Mouse (Mus musculus) heart, embryonic 16.5 days (tissue): ENCODE measurements around the gene Slc26a10. TPM values are rescaled to one million over a fixed set of nuclear protein-coding genes. Genes with fewer than 3 reads are reported as not detected.
"Not testable (repeated sequence)": the region's sequence is repeated elsewhere in the genome, so short reads cannot be mapped to it uniquely, and the experiment has no call there.

Source experiments
- ATAC-seq: fragments of 200-750 bp; cut with Nextera tagmentation; replicated peaks from 2 replicates; pipeline ENCODE4 v1.8.0; 2017; ENCODE audit warnings: moderate number of reproducible peaks; ENCODE audit not compliant: insufficient read depth, low FRiP score; ENCODE audit errors: extremely low read depth
- H3K27ac ChIP-seq: fragments of 300-500 bp; sonication (generic); 2 replicates; pipeline ENCODE4 v1.5.1; 2014; ENCODE audit warnings: mild to moderate bottlenecking, low read length, control low read depth, moderate library complexity
- H3K27me3 ChIP-seq: fragments of 300-500 bp; sonication (generic); 2 replicates; pipeline ENCODE4 v1.6.1; 2014; ENCODE audit warnings: low read length, mixed read lengths; ENCODE audit not compliant: control insufficient read depth, insufficient read depth
- H3K36me3 ChIP-seq: fragments of 300-500 bp; sonication (generic); 2 replicates; pipeline ENCODE4 v1.6.1; 2014; ENCODE audit not compliant: control insufficient read depth, insufficient read depth
- H3K4me1 ChIP-seq: fragments of 300-500 bp; sonication (generic); 2 replicates; pipeline ENCODE4 v1.6.1; 2014; ENCODE audit warnings: low read length, mixed read lengths; ENCODE audit not compliant: control insufficient read depth, insufficient read depth
- H3K4me2 ChIP-seq: fragments of 300-500 bp; sonication (generic); 2 replicates; pipeline ENCODE4 v1.6.1; 2014; ENCODE audit warnings: low read depth, mild to moderate bottlenecking, control low read depth, low read length
- H3K4me3 ChIP-seq: fragments of 300-500 bp; sonication (generic); 2 replicates; pipeline ENCODE4 v1.5.1; 2014; ENCODE audit warnings: mild to moderate bottlenecking, control low read depth, low read length
- H3K9ac ChIP-seq: fragments of 300-500 bp; sonication (generic); 2 replicates; pipeline ENCODE4 v1.6.1; 2014; ENCODE audit warnings: low read length, control low read depth
- H3K9me3 ChIP-seq: fragments of 300-500 bp; sonication (generic); replicated peaks from 2 replicates; pipeline ENCODE4 v1.6.1; 2016; ENCODE audit warnings: low read length; ENCODE audit not compliant: control insufficient read depth
- WGBS: fragments of 180-500 bp; shearing (Covaris S2); extraction: QIAGEN DNeasy Blood & Tissue Kit; methylation state at CpG from one replicate; pipeline ENCODE4 v1.1.7; 2014; 5-methylcytosine and 5-hydroxymethylcytosine counted together
- polyA plus RNA-seq: library from polyadenylated mRNA; unstranded; fragments of >200 nt; fragmentation: Nextera tagmentation; extraction: Ambion mirVana; gene quantifications from 2 replicates; pipeline ENCODE4 v1.2.1, GENCODE M21; 2015

Gene Slc26a10
- polyA plus RNA-seq, 1 experiment from 2014 or later = 16.2 TPM

DNA sequence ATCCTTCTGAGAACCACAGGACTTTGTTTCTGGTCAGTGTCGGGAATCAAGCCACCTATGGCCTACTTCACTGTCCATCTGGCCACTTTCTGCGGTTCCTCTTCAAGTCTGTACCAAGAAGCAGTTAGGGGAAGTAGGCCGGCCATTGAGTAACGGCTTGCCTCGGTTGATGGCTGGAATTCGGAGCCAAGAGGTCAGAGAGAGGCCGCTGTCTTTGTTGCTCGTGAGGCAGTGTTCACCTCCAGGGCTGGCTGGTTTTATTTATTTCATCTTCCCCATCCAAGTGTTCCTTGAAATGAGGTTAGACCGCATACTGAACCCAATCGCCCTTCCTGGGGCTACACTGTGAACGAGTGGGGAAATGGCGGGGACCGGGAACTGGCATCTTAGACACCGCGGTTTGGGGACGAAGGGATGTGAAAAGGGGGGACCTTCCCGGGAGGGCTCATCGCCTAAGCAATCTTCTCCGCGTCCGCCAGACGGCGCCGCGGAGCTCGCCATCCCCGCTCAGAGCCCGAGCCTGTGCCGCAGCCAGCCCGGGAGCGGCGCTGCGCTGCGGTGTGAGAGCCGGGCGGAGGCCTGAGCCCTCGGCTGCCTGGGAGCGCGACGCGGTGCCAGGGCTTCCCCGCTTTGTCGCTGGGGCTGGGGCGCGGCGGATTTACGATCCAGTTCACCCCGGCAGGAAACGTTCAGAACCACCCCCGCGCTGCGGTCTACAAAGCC lies 15.7 kb downstream of the Slc26a10 start, which contains the start of gene B4galnt1:
TSS of gene B4galnt1 (plus strand) at position 595 of the 723 bp plus-strand sequence.
- Histone ChIP-seq H3K27ac (peak within 1 kb of the TSS; percentile 46), H3K4me2 (peak within 1 kb of the TSS; percentile 100), H3K4me3 (peak within 1 kb of the TSS; percentile 73), H3K9ac (peak within 1 kb of the TSS; percentile 79), H3K27me3 (peaks cover 45% of the 10 kb centered on the region), H3K36me3 (no peaks in the 10 kb centered on the region), H3K4me1 (peaks cover 12% of the 10 kb centered on the region), H3K9me3 (no peaks in the 10 kb centered on the region)
- ATAC-seq = peak; percentile 74
- WGBS = 2% methylated on average over 52 of the region's 52 CpGs

DNA sequence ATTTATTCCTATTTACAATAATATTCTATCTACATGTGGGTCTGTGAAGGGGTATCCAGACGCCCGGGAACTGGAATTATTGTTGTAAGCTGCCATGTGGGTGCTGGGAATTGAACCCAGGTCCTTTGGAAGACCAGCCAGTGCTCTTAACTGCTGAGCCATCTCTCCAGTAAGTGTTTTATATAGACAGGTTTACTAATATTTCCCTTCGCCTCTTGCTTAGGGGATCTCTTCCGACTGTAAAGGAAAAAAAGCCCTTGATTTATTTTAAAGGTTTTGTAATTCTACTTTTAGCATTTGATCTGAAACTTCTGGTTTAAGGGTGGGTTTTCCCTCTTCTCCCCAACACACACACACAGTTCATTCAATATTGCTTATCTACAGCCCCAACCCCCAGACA lies 16.3 kb downstream of the Slc26a10 start:
- Histone ChIP-seq H3K9me3 (no peaks in the 10 kb centered on the region), H3K4me1 (peaks cover 12% of the 10 kb centered on the region), H3K36me3 (no peaks in the 10 kb centered on the region), H3K9ac (no peak overlapping the region), H3K4me2 (peak overlapping the region; percentile 100; the same call in 1 of the 2 replicates), H3K27ac (no peak overlapping the region), H3K27me3 (peaks cover 39% of the 10 kb centered on the region), H3K4me3 (no peak overlapping the region)
- ATAC-seq = no peak
- WGBS = 91% methylated on average over 4 of the region's 4 CpGs

DNA sequence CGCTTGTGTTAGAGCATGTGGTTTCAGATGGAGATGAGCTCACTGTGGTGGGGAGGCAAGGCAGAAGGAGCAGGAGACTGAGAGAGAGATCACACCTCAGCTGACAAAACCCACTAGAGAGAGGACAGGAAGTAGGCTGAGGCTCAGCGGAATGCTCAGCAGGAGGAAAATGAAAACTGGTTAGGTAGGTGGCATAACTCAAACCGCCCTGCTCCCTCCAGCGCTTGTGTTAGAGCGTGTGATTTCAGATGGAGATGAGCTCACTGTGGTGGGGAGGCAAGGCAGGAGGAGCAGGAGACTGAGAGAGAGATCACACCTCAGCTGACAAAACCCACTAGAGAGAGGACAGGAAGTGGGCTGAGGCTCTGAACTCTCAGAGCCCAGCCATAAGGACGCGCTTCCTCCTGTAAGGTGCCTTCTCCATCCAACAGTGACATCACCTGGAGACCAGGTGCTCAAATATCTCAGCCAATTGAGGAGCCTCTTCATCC lies 17.6 kb downstream of the Slc26a10 start:
- H3K9ac ChIP-seq, H3K4me3 ChIP-seq, H3K27ac ChIP-seq, H3K9me3 ChIP-seq, H3K4me2 ChIP-seq, H3K36me3 ChIP-seq: not testable (repeated sequence)
- Histone ChIP-seq H3K27me3 (peaks cover 32% of the 10 kb centered on the region), H3K4me1 (peaks cover 12% of the 10 kb centered on the region)
- ATAC-seq = peak; percentile 31; the same call in 1 of the 2 replicates
- 40% methylated on average over 7 of the region's 7 CpGs for WGBS

DNA sequence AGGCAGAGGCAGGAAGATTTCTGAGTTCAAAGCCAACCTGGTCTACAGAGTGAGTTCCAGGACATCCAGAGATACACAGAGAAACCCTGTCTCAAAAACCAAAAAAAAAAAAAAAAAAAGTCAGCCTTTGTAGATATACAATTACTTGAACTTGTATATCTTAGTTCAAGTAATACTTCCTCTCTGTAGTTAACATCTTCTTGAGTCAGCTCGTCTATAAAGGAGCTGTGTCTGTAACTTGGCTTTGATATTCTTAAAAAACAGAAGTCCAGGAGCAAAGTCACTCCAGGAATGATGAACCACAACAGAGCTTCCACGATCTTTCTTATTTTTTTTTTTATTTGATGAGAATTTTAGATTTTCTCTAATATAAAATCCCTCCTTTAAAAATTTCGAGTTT lies 19.7 kb downstream of the Slc26a10 start:
- 65% methylated on average over 3 of the region's 3 CpGs for WGBS
- ATAC-seq = no peak
- peaks cover 11% of the 10 kb centered on the region for H3K4me1 ChIP-seq
- peaks cover 19% of the 10 kb centered on the region for H3K27me3 ChIP-seq
- no peak overlapping the region for H3K27ac ChIP-seq
- H3K36me3 ChIP-seq = no peaks in the 10 kb centered on the region
- H3K9me3 ChIP-seq = no peaks in the 10 kb centered on the region
- no peak overlapping the region for H3K9ac ChIP-seq
- no peak overlapping the region for H3K4me3 ChIP-seq
- H3K4me2 ChIP-seq = no peak overlapping the region

DNA sequence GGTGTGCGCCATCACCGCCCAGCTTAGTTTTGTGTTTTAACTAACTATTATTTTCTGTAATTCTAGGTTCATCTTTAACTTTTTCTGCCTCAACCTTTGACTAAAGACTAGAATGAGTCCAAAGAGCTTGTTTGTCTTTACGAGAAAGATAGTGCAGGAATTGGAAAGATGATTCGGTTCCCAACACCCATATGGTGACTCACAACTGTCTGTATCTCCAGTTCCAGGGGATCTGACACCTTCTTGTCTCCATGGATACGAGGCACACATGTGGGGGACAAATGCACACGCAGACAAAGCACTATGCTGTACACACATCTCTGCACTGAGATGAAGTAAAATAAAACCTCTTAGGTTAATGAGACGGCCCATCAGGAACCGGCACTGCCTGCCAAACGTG lies 20.4 kb downstream of the Slc26a10 start:
- H3K9me3 ChIP-seq = no peaks in the 10 kb centered on the region
- whole genome bisulfite sequencing = 80% methylated on average over 9 of the region's 9 CpGs

DNA sequence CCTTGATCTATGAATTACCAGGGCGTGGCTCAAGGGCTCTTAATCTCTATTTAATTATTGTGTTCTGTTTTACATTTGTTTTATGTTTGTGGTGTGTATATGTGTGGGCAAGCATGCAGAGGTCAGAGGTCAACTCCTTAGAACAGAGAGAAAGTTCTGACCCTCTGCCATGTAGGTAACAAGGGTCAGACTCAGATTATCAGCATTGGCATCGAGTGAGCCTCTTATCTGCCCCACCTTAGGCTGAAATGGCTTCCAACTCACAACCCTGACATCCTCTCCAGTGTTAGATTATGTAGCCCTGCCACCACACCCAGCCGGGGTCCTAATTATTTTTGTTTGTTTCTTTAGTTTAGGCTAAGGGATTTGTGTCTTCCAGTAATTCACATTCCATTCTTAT lies 22.0 kb downstream of the Slc26a10 start:
- WGBS = 56% methylated on average over 3 of the region's 3 CpGs
- H3K4me3 ChIP-seq = no peak overlapping the region
- ATAC-seq = no peak
- H3K27ac ChIP-seq = no peak overlapping the region
- no peaks in the 10 kb centered on the region for H3K9me3 ChIP-seq
- H3K4me1 ChIP-seq = no peaks in the 10 kb centered on the region
- H3K36me3 ChIP-seq = no peaks in the 10 kb centered on the region
- H3K27me3 ChIP-seq = peaks cover 5% of the 10 kb centered on the region; the same call in 1 of the 2 replicates
- no peak overlapping the region for H3K4me2 ChIP-seq
- H3K9ac ChIP-seq = no peak overlapping the region

More for the DNA sequence above, 20.4 kb downstream of the Slc26a10 start:
- Histone ChIP-seq H3K9ac (no peak overlapping the region), H3K27ac (no peak overlapping the region), H3K36me3 (no peaks in the 10 kb centered on the region), H3K4me2 (no peak overlapping the region), H3K27me3 (peaks cover 13% of the 10 kb centered on the region), H3K4me1 (peaks cover 5% of the 10 kb centered on the region), H3K4me3 (no peak overlapping the region)
- no peak for ATAC-seq

DNA sequence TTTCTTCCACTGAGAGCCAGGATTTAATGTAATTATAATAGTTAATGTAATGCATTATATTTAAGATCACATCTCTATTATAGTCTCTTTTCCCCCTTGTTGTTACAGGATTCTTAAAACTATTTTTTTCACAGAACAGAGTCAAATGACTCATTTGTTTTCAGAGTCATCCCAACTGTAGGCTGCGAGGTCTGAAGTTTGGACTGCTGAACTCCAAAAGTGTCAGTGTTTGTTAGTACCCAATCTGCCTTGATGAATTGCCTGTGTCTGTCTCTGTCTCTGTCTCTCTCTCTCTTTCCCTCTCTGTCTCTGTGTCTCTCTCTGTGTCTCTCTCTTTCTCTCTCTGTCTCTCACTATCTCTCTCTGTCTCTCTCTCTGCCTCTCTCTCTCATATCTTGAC lies 23.9 kb downstream of the Slc26a10 start:
- Histone ChIP-seq H3K36me3 (no peaks in the 10 kb centered on the region), H3K9ac (no peak overlapping the region), H3K27me3 (no peaks in the 10 kb centered on the region), H3K4me1 (no peaks in the 10 kb centered on the region), H3K4me3 (no peak overlapping the region), H3K4me2 (no peak overlapping the region), H3K9me3 (no peaks in the 10 kb centered on the region; the same call in 1 of the 2 replicates), H3K27ac (no peak overlapping the region)
- no peak for ATAC-seq
- WGBS = 68% methylated on average over 1 of the region's 1 CpGs

DNA sequence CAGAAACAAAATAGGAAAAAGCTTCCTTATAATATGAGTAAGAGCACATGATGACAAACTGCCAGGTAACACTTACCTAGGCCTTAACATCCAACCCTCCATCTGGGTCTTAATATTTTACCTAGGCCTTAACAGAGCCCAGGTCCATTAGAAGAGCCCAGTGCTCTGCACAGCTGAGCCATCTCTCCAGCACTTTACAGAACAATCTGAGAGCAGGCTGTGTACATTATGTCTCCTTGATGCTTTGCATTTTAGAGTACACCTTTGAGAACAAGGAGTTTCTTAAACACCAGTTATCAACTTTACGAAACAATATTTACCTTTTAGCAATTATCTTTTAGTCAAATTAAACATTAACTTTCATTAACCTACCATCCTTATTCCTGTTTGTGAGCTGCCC lies 24.4 kb downstream of the Slc26a10 start:
- Histone ChIP-seq H3K27ac (no peak overlapping the region), H3K36me3 (no peaks in the 10 kb centered on the region), H3K4me3 (no peak overlapping the region), H3K9me3 (no peaks in the 10 kb centered on the region; the same call in 1 of the 2 replicates), H3K4me2 (no peak overlapping the region), H3K9ac (no peak overlapping the region), H3K4me1 (no peaks in the 10 kb centered on the region), H3K27me3 (no peaks in the 10 kb centered on the region)
- WGBS = 71% methylated on average over 1 of the region's 1 CpGs
- no peak for ATAC-seq

DNA sequence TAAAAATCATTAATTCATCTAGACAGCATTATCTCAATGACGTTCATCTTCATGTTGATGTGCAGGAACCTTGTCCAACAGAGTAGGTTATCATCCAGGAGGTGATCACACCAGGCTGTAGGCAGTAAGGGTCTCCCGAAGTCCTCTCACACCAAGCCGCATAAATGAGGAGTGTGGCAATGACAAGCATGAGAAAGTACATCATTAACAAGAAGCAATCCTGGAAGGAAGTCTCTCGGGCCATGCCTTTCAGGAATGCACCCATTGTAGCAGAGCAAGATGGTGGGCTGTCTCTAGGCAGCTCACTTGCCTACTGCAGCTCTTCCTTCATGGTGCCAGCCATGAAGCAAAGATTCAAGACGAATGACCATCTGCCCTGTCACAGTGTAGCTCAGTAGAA lies 25.8 kb downstream of the Slc26a10 start:
- Histone ChIP-seq H3K36me3 (no peaks in the 10 kb centered on the region), H3K27ac (no peak overlapping the region), H3K4me1 (no peaks in the 10 kb centered on the region), H3K9me3 (no peaks in the 10 kb centered on the region; the same call in 1 of the 2 replicates), H3K4me2 (no peak overlapping the region), H3K4me3 (no peak overlapping the region), H3K27me3 (no peaks in the 10 kb centered on the region), H3K9ac (no peak overlapping the region)
- 84% methylated on average over 5 of the region's 5 CpGs for WGBS
- no peak for ATAC-seq
